Comparison of ENCODE assay signal across 28 mouse cellular contexts in the genomic region with DNA sequence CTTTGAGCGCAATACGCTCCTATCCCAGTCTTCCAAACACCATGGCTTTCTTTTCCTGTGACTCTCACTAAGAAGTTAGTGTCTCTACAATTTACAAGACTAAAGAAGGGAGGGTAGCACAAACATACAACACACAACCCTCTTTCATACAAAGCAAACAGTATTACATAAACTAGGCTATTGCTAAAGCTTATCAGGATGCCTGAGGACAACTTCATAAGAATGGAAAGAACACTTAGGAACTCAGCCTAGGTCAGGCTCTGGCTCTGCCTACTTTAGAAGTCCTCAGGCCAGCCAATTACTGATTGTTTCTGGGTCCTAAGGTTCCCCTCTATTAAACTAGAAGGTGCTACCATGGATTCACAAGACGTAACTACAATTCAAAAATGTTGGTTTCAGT. TPM values are rescaled to one million over a fixed set of nuclear protein-coding genes. Genes with fewer than 3 reads are reported as not detected.
A peak's percentile ranks its signal among the peaks of the same experiment; 100 is the strongest.
DNase-seq lines count a peak whose midpoint lies in the region; ATAC-seq and TF ChIP-seq lines count a peak whose summit lies in the region.
"Had no signal": no experiment of that assay in that cellular context is flagged by ENCODE, and none has a peak within 500 bp of the region (broad histone marks: within the 10 kb centered on the region; RNA-seq: fewer than 3 reads in every experiment).

No protein-coding gene starts in this region.

- no peak overlapping the region for H3K4me3 ChIP-seq in intestine, embryonic 16.5 days (ENCODE audit: low read length)
- no peak overlapping the region for H3K4me3 ChIP-seq in intestine, embryonic 15.5 days (replicated peaks)
- no peak overlapping the region for H3K4me3 ChIP-seq in liver, embryonic 12.5 days
- H3K4me3 ChIP-seq in liver, embryonic 11.5 days (ENCODE audit: low read depth, low read length), result no peak overlapping the region
- no peak overlapping the region for H3K4me3 ChIP-seq in intestine, postnatal 0 days (ENCODE audit: low read depth, low read length)
- no peak overlapping the region for H3K4me3 ChIP-seq in liver, embryonic 15.5 days (replicated peaks)
- H3K4me3 ChIP-seq: embryonic facial prominence, embryonic 13.5 days; lung, embryonic 15.5 days; midbrain, embryonic 10.5 days; midbrain, embryonic 15.5 days; neural tube, embryonic 15.5 days had no signal

- WGBS in intestine, embryonic 16.5 days, result 90% methylated on average over 3 of the region's 3 CpGs
- 95% methylated on average over 3 of the region's 3 CpGs for WGBS in intestine, embryonic 15.5 days
- 90% methylated on average over 3 of the region's 3 CpGs for WGBS in liver, embryonic 12.5 days (ENCODE audit: insufficient replicate concordance)
- 96% methylated on average over 3 of the region's 3 CpGs for WGBS in liver, embryonic 11.5 days
- 80% methylated on average over 3 of the region's 3 CpGs for WGBS in intestine, postnatal 0 days
- 86% methylated on average over 3 of the region's 3 CpGs for WGBS in liver, embryonic 15.5 days (ENCODE audit: insufficient replicate concordance)

- no peak overlapping the region for H3K9ac ChIP-seq in intestine, embryonic 16.5 days (ENCODE audit: low read depth, low read length)
- H3K9ac ChIP-seq in intestine, embryonic 15.5 days, result no peak overlapping the region
- no peak overlapping the region for H3K9ac ChIP-seq in liver, embryonic 12.5 days
- H3K9ac ChIP-seq in liver, embryonic 11.5 days (ENCODE audit: low read depth, low read length), result no peak overlapping the region
- no peak overlapping the region for H3K9ac ChIP-seq in intestine, postnatal 0 days (ENCODE audit: low read depth, low read length)
- H3K9ac ChIP-seq in liver, embryonic 15.5 days, result no peak overlapping the region
- H3K9ac ChIP-seq: embryonic facial prominence, embryonic 13.5 days; forebrain, postnatal 0 days; hindbrain, embryonic 14.5 days; lung, embryonic 15.5 days; midbrain, embryonic 15.5 days; neural tube, embryonic 15.5 days had no signal

- peak overlapping the region; percentile 68 for H3K27ac ChIP-seq in intestine, embryonic 16.5 days (ENCODE audit: low read length)
- H3K27ac ChIP-seq in intestine, embryonic 15.5 days, result no peak overlapping the region
- H3K27ac ChIP-seq in liver, embryonic 12.5 days, result no peak overlapping the region
- no peak overlapping the region for H3K27ac ChIP-seq in liver, embryonic 11.5 days (ENCODE audit: low read depth, low read length)
- peak overlapping the region; percentile 64; the same call in 1 of the 2 replicates for H3K27ac ChIP-seq in intestine, postnatal 0 days (ENCODE audit: low read depth, low read length)
- 0 out of 2 replicates have a peak overlapping the region, but pooled peaks have one; percentile 38 for H3K27ac ChIP-seq in liver, embryonic 15.5 days (replicated peaks)
- H3K27ac ChIP-seq: embryonic facial prominence, embryonic 13.5 days; hindbrain, embryonic 14.5 days; lung, embryonic 15.5 days; midbrain, embryonic 10.5 days; midbrain, embryonic 15.5 days; neural tube, embryonic 15.5 days had no signal

- no peaks in the 10 kb centered on the region for H3K9me3 ChIP-seq in intestine, embryonic 16.5 days (ENCODE audit: control insufficient read depth, low read length)
- no peaks in the 10 kb centered on the region for H3K9me3 ChIP-seq in intestine, embryonic 15.5 days
- no peaks in the 10 kb centered on the region for H3K9me3 ChIP-seq in liver, embryonic 12.5 days (replicated peaks)
- H3K9me3 ChIP-seq in liver, embryonic 11.5 days (ENCODE audit: control insufficient read depth, low read length), result no peaks in the 10 kb centered on the region
- no peaks in the 10 kb centered on the region for H3K9me3 ChIP-seq in intestine, postnatal 0 days (ENCODE audit: control insufficient read depth)
- no peaks in the 10 kb centered on the region for H3K9me3 ChIP-seq in liver, embryonic 15.5 days (replicated peaks)
- H3K9me3 ChIP-seq: embryonic facial prominence, embryonic 13.5 days; lung, embryonic 15.5 days; midbrain, embryonic 10.5 days; midbrain, embryonic 15.5 days; neural tube, embryonic 15.5 days had no signal

- no peak for TF ChIP-seq CTCF in intestine, postnatal 0 days (IDR thresholded peaks at IDR 0.05; ENCODE audit: low read depth)

- no peaks in the 10 kb centered on the region for H3K36me3 ChIP-seq in intestine, embryonic 16.5 days (ENCODE audit: control insufficient read depth, insufficient read depth, low read length)
- H3K36me3 ChIP-seq in intestine, embryonic 15.5 days, result no peaks in the 10 kb centered on the region
- H3K36me3 ChIP-seq in liver, embryonic 12.5 days, result peaks cover 20% of the 10 kb centered on the region
- H3K36me3 ChIP-seq in liver, embryonic 11.5 days (ENCODE audit: control insufficient read depth, insufficient read depth, low read length), result no peaks in the 10 kb centered on the region
- H3K36me3 ChIP-seq in intestine, postnatal 0 days (ENCODE audit: control insufficient read depth, insufficient read depth), result no peaks in the 10 kb centered on the region
- H3K36me3 ChIP-seq in liver, embryonic 15.5 days (replicated peaks), result peaks cover 19% of the 10 kb centered on the region
- H3K36me3 ChIP-seq: lung, embryonic 15.5 days; midbrain, embryonic 15.5 days; neural tube, embryonic 15.5 days had no signal

- DNase-seq in liver, embryonic 11.5 days (ENCODE audit: low spot score), result no peak
- no peak for DNase-seq in T-cell, adult 2 months (ENCODE audit: low spot score)
- DNase-seq: adrenal gland, postnatal 25 days; cerebellum, adult 18-20 months; cerebellum, postnatal 10 days; forebrain, postnatal 0 days; gastrocnemius, postnatal 10 days; kidney, adult 9 months; kidney, postnatal 25 days; left cerebral cortex, postnatal 4 days; retina, postnatal 1 day; right cerebral cortex, postnatal 14 days; spleen, adult 18-20 months; thymus, adult 18-20 months; thymus, postnatal 36 days had no signal

- no peaks in the 10 kb centered on the region for H3K27me3 ChIP-seq in intestine, embryonic 16.5 days (replicated peaks; ENCODE audit: control insufficient read depth, insufficient read depth, low read length)
- no peaks in the 10 kb centered on the region for H3K27me3 ChIP-seq in intestine, embryonic 15.5 days (replicated peaks)
- no peaks in the 10 kb centered on the region for H3K27me3 ChIP-seq in liver, embryonic 12.5 days (replicated peaks)
- H3K27me3 ChIP-seq in liver, embryonic 11.5 days (replicated peaks; ENCODE audit: control insufficient read depth, insufficient read depth, low read length), result no peaks in the 10 kb centered on the region
- no peaks in the 10 kb centered on the region for H3K27me3 ChIP-seq in intestine, postnatal 0 days (replicated peaks; ENCODE audit: control insufficient read depth, insufficient read depth, low read length)
- no peaks in the 10 kb centered on the region for H3K27me3 ChIP-seq in liver, embryonic 15.5 days
- H3K27me3 ChIP-seq: embryonic facial prominence, embryonic 13.5 days; lung, embryonic 15.5 days; midbrain, embryonic 15.5 days; neural tube, embryonic 15.5 days had no signal

- H3K4me1 ChIP-seq in intestine, embryonic 16.5 days (ENCODE audit: control insufficient read depth, insufficient read depth, low read length), result peaks cover 8% of the 10 kb centered on the region
- H3K4me1 ChIP-seq in intestine, embryonic 15.5 days (replicated peaks), result peaks cover 14% of the 10 kb centered on the region; the same call in 1 of the 2 replicates
- H3K4me1 ChIP-seq in liver, embryonic 12.5 days, result peaks cover 72% of the 10 kb centered on the region
- peaks cover 33% of the 10 kb centered on the region for H3K4me1 ChIP-seq in liver, embryonic 11.5 days (replicated peaks; ENCODE audit: control insufficient read depth, insufficient read depth, low read length)
- H3K4me1 ChIP-seq in intestine, postnatal 0 days (replicated peaks; ENCODE audit: control insufficient read depth, insufficient read depth, low read length), result 0 out of 2 replicates have a peak, but pooled peaks cover 6% of the 10 kb centered on the region
- H3K4me1 ChIP-seq in liver, embryonic 15.5 days (replicated peaks), result peaks cover 67% of the 10 kb centered on the region

- H3K4me2 ChIP-seq in intestine, embryonic 16.5 days (ENCODE audit: low read depth, low read length), result no peak overlapping the region
- H3K4me2 ChIP-seq in intestine, embryonic 15.5 days (replicated peaks), result no peak overlapping the region
- peak overlapping the region; percentile 22; the same call in 1 of the 2 replicates for H3K4me2 ChIP-seq in liver, embryonic 12.5 days
- H3K4me2 ChIP-seq in liver, embryonic 11.5 days, result no peak overlapping the region
- H3K4me2 ChIP-seq in intestine, postnatal 0 days (replicated peaks; ENCODE audit: low read depth), result peak overlapping the region; percentile 35; the same call in 1 of the 2 replicates
- no peak overlapping the region for H3K4me2 ChIP-seq in liver, embryonic 15.5 days
- H3K4me2 ChIP-seq: embryonic facial prominence, embryonic 13.5 days; heart, embryonic 11.5 days; hindbrain, embryonic 14.5 days; lung, embryonic 15.5 days; midbrain, embryonic 15.5 days; neural tube, embryonic 15.5 days had no signal

- no peak for ATAC-seq in intestine, embryonic 16.5 days
- no peak for ATAC-seq in intestine, embryonic 15.5 days
- no peak for ATAC-seq in liver, embryonic 12.5 days
- ATAC-seq in liver, embryonic 11.5 days (replicated peaks; ENCODE audit: low FRiP score), result no peak
- no peak for ATAC-seq in intestine, postnatal 0 days
- ATAC-seq in liver, embryonic 15.5 days (ENCODE audit: insufficient read depth), result no peak
- ATAC-seq: CD4-positive, CD25-positive, alpha-beta regulatory T cell, adult 4 months; forebrain, postnatal 0 days; midbrain, embryonic 15.5 days had no signal

RNA-seq across cellular contexts. Expression of a gene that starts 2.9 kb away (rescaled TPM):
- polyA plus RNA-seq in intestine, embryonic 16.5 days (2015; fragmentation: Nextera tagmentation; extraction: Ambion mirVana), result 220 and 272 TPM in 2 replicates
- 168 and 176 TPM in 2 replicates for polyA plus RNA-seq in intestine, embryonic 15.5 days (2015; fragmentation: Nextera tagmentation; extraction: Ambion mirVana)
- polyA plus RNA-seq in liver, embryonic 12.5 days (2016; fragmentation: Nextera tagmentation; extraction: Ambion mirVana), result 102 and 110 TPM in 2 replicates
- polyA plus RNA-seq in liver, embryonic 11.5 days (2014; fragmentation: Nextera tagmentation; extraction: Ambion mirVana), result 112 and 130 TPM in 2 replicates
- polyA plus RNA-seq in intestine, postnatal 0 days (2015; fragmentation: Nextera tagmentation; extraction: Ambion mirVana), result 387 and 408 TPM in 2 replicates
- 80.8 and 81.0 TPM in 2 replicates for polyA plus RNA-seq in liver, embryonic 15.5 days (2015; fragmentation: Nextera tagmentation; extraction: Ambion mirVana)

RNA-seq across cellular contexts. Expression of a gene that starts 3.1 kb away (rescaled TPM):
- 27.0 and 28.2 TPM in 2 replicates for polyA plus RNA-seq in intestine, embryonic 16.5 days (2015; fragmentation: Nextera tagmentation; extraction: Ambion mirVana)
- 31.0 and 33.1 TPM in 2 replicates for polyA plus RNA-seq in intestine, embryonic 15.5 days (2015; fragmentation: Nextera tagmentation; extraction: Ambion mirVana)
- 26.1 and 26.8 TPM in 2 replicates for polyA plus RNA-seq in liver, embryonic 12.5 days (2016; fragmentation: Nextera tagmentation; extraction: Ambion mirVana)
- 39.6 and 40.5 TPM in 2 replicates for polyA plus RNA-seq in liver, embryonic 11.5 days (2014; fragmentation: Nextera tagmentation; extraction: Ambion mirVana)
- 14.2 and 14.6 TPM in 2 replicates for polyA plus RNA-seq in intestine, postnatal 0 days (2015; fragmentation: Nextera tagmentation; extraction: Ambion mirVana)
- polyA plus RNA-seq in liver, embryonic 15.5 days (2015; fragmentation: Nextera tagmentation; extraction: Ambion mirVana), result 14.3 and 15.0 TPM in 2 replicates

Comparison
In these comparisons a context has a peak if more than half of its experiments do, and no peak if none do; other contexts are left out.
1. H3K27ac ChIP-seq: peak in intestine, embryonic 16.5 days (single experiment), intestine, postnatal 0 days (single experiment) and liver, embryonic 15.5 days (single experiment); none in intestine, embryonic 15.5 days (single experiment), liver, embryonic 12.5 days (single experiment) and liver, embryonic 11.5 days (single experiment).
2. H3K4me2 ChIP-seq: peak in liver, embryonic 12.5 days (single experiment) and intestine, postnatal 0 days (single experiment); none in intestine, embryonic 16.5 days (single experiment), intestine, embryonic 15.5 days (single experiment), liver, embryonic 11.5 days (single experiment) and liver, embryonic 15.5 days (single experiment).